Mouse (Mus musculus) heart, postnatal 0 days (tissue): Measurements from ENCODE around the gene Scrn1.

Experiments used
- CTCF ChIP-seq: IDR thresholded peaks from 2 replicates; pipeline ENCODE4 v1.5.1; 2016; ENCODE audit warnings: antibody characterized with exemption, control low read depth, low read depth
- EP300 ChIP-seq: IDR thresholded peaks from 2 replicates; pipeline ENCODE4 v1.6.1; 2016; ENCODE audit warnings: antibody characterized with exemption, low read depth

DNA sequence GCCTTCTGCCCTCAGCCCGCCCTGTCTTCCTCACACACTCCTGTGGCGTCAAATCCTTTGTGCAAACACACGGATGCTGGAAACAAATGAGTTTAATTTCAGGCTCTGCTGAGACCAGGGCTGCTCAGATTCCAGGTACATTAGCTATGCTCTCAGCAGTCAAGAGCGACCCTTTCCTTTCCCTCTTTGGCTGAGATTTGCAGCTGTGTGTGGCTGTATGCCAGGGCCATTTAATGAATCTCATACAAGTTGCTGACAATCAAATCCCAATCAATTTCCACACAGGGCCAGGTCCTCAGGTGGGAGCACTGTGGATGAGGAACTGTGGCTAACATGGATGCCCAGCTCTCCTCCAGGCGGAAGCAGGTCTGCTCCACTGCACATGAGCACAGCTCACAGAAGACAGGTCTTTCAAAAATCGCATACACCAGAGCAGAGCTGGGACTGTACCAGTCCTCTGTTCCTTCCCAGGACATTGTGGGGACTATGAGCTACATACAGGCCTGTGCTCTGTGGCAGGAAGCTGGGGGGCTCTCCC is 58.0 kb downstream of the Scrn1 start:
- TF ChIP-seq CTCF = no peak
- TF ChIP-seq EP300 = no peak
